Mouse (Mus musculus) cerebellum, adult 2 months (tissue): Measurements from ENCODE around the gene Spast. TPM values are rescaled to one million over a fixed set of nuclear protein-coding genes. Genes with fewer than 3 reads are reported as not detected.

Experiments
- DNase-seq, 2 experiments: peaks; one replicate each; pipeline ENCODE4 v3.0.0; 2021
- H3K27ac ChIP-seq: fragments of 200-500 bp; 2 replicates; pipeline ENCODE4 v1.5.1; 2012; ENCODE audit warnings: low read length, control low read depth, inconsistent platforms; ENCODE audit not compliant: insufficient read depth
- H3K27me3 ChIP-seq: fragments of 200-500 bp; 2 replicates; pipeline ENCODE4 v1.6.1; 2012; ENCODE audit warnings: inconsistent platforms, mild to moderate bottlenecking, low read length, moderate library complexity; ENCODE audit not compliant: control insufficient read depth, insufficient read depth
- H3K4me1 ChIP-seq: fragments of 200-500 bp; 2 replicates; pipeline ENCODE4 v1.6.1; 2011; ENCODE audit warnings: low read length; ENCODE audit not compliant: control insufficient read depth, insufficient read depth
- H3K4me3 ChIP-seq: fragments of 200-500 bp; replicated peaks from 2 replicates; pipeline ENCODE3; 2011; ENCODE audit warnings: mild to moderate bottlenecking, low read depth, low read length, control low read depth; ENCODE audit not compliant: insufficient read depth
- CTCF ChIP-seq: fragments of 200-500 bp; IDR thresholded peaks from 2 replicates; pipeline ENCODE4 v1.5.1; 2011; ENCODE audit warnings: low read depth, mild to moderate bottlenecking, control low read depth, low read length, moderate library complexity, borderline replicate concordance; ENCODE audit not compliant: insufficient read depth
- POLR2A ChIP-seq: fragments of 200-500 bp; IDR thresholded peaks from 2 replicates; pipeline ENCODE4 v1.6.1; 2011; ENCODE audit warnings: low read length, control low read depth, borderline replicate concordance; ENCODE audit not compliant: insufficient read depth
- WGBS: fragments of 180-500 bp; shearing (Covaris S2); methylation state at CpG from one replicate; pipeline ENCODE4 v1.1.7; 2018; 5-methylcytosine and 5-hydroxymethylcytosine counted together
- polyA plus RNA-seq: library from polyadenylated mRNA; depleted of rRNA; stranded (reverse); fragments of >200 nt; gene quantifications from 2 replicates; pipeline ENCODE4 v1.2.3, GENCODE M21; 2012

The Spast gene
- polyA plus RNA-seq, 1 experiment, result 24.4 TPM

GRCm38 (mm10) chr17:74396766-74397165, 58.0 kb downstream of the Spast start:
- WGBS, result 55% methylated on average over 4 of the region's 4 CpGs
- H3K4me3 ChIP-seq, result no peak overlapping the region

GRCm38 (mm10) chr17:74397173-74397572, 58.4 kb downstream of the Spast start:
- H3K4me3 ChIP-seq, result no peak overlapping the region
- no peak for DNase-seq
- WGBS, result 67% methylated on average over 2 of the region's 2 CpGs
- TF ChIP-seq POLR2A (no peak), CTCF (no peak)
- no peak overlapping the region for H3K27ac ChIP-seq
- peaks cover 2% of the 10 kb centered on the region; the same call in 1 of the 2 replicates for H3K4me1 ChIP-seq
- H3K27me3 ChIP-seq, result no peaks in the 10 kb centered on the region

More at GRCm38 (mm10) chr17:74396766-74397165, 58.0 kb downstream of the Spast start:
- Histone ChIP-seq H3K27ac (no peak overlapping the region), H3K4me1 (0 out of 2 replicates have a peak, but pooled peaks cover 2% of the 10 kb centered on the region), H3K27me3 (no peaks in the 10 kb centered on the region)
- no peak for TF ChIP-seq CTCF
- TF ChIP-seq POLR2A, result no peak
- no peak for DNase-seq

- Histone ChIP-seq H3K4me3 (no peak overlapping the region), H3K4me1 (no peaks in the 10 kb centered on the region; the same call in 1 of the 2 replicates), H3K27ac (no peak overlapping the region), H3K27me3 (no peaks in the 10 kb centered on the region)
- TF ChIP-seq CTCF (no peak), POLR2A (no peak)
- 95% methylated on average over 12 of the region's 12 CpGs for whole genome bisulfite sequencing
- DNase-seq, result no peak
These were observed 63.9 kb downstream of the Spast start for GRCm38 (mm10) chr17:74402486-74403222.

- TF ChIP-seq POLR2A, result no peak
- no peak for TF ChIP-seq CTCF
- no peak for DNase-seq
- WGBS, result 87% methylated on average over 8 of the region's 8 CpGs
- no peak overlapping the region for H3K27ac ChIP-seq
- H3K4me3 ChIP-seq, result no peak overlapping the region
- H3K27me3 ChIP-seq, result no peaks in the 10 kb centered on the region
- no peaks in the 10 kb centered on the region; the same call in 1 of the 2 replicates for H3K4me1 ChIP-seq
These were observed 67.7 kb downstream of the Spast start for GRCm38 (mm10) chr17:74406487-74406886.

GRCm38 (mm10) chr17:74409722-74410121, 70.9 kb downstream of the Spast start:
- 69% methylated on average over 4 of the region's 4 CpGs for WGBS
- TF ChIP-seq CTCF (no peak), POLR2A (no peak)
- H3K27ac ChIP-seq, result no peak overlapping the region
- no peak for DNase-seq
- H3K4me1 ChIP-seq, result no peaks in the 10 kb centered on the region
- no peaks in the 10 kb centered on the region for H3K27me3 ChIP-seq
- no peak overlapping the region for H3K4me3 ChIP-seq

GRCm38 (mm10) chr17:74413324-74413723, 74.5 kb downstream of the Spast start:
- DNase-seq, result no peak
- TF ChIP-seq POLR2A, result no peak
- TF ChIP-seq CTCF, result no peak
- Histone ChIP-seq H3K27ac (no peak overlapping the region), H3K27me3 (no peaks in the 10 kb centered on the region), H3K4me1 (no peaks in the 10 kb centered on the region), H3K4me3 (no peak overlapping the region)
- WGBS, result 85% methylated on average over 8 of the region's 8 CpGs

- Histone ChIP-seq H3K4me1 (no peaks in the 10 kb centered on the region), H3K27me3 (no peaks in the 10 kb centered on the region), H3K4me3 (no peak overlapping the region), H3K27ac (no peak overlapping the region)
- no peak for DNase-seq
- WGBS, result 13% methylated on average over 1 of the region's 1 CpGs
- TF ChIP-seq CTCF (no peak), POLR2A (no peak)
These were observed 75.9 kb downstream of the Spast start for GRCm38 (mm10) chr17:74414671-74415070.

GRCm38 (mm10) chr17:74416841-74417360, 78.1 kb downstream of the Spast start:
- whole genome bisulfite sequencing, result 84% methylated on average over 8 of the region's 8 CpGs
- no peak for DNase-seq
- Histone ChIP-seq H3K27ac (no peak overlapping the region), H3K4me3 (no peak overlapping the region), H3K27me3 (no peaks in the 10 kb centered on the region), H3K4me1 (no peaks in the 10 kb centered on the region)
- TF ChIP-seq CTCF, result no peak
